Mouse (Mus musculus) heart, adult 9 months (tissue): Measurements from ENCODE around the gene Ttll5.

Source experiments
- DNase-seq, 2 experiments: peaks; one replicate each; pipeline ENCODE4 v3.0.0; 2022; ENCODE audit warnings: low spot score in 2 of 2

Gene Ttll5

GRCm38 (mm10) chr12:85969571-85969970, 145.1 kb downstream of the Ttll5 start:
- DNase-seq, result peak in 1 of 2 experiments; percentile 21

GRCm38 (mm10) chr12:85970191-85970590, 145.7 kb downstream of the Ttll5 start:
- no peak for DNase-seq

- DNase-seq, result no peak
Measured at GRCm38 (mm10) chr12:85970803-85971202, 146.3 kb downstream of the Ttll5 start.

- DNase-seq, result no peak
Measured at GRCm38 (mm10) chr12:85971655-85972054, 147.2 kb downstream of the Ttll5 start.

- DNase-seq, result peak in 1 of 2 experiments; percentile 42
Measured at GRCm38 (mm10) chr12:85973526-85973925, 149.1 kb downstream of the Ttll5 start.

- peak; percentile 37 to 56 for DNase-seq
Measured at GRCm38 (mm10) chr12:85974030-85974429, 149.6 kb downstream of the Ttll5 start.

- DNase-seq, result no peak
Measured at GRCm38 (mm10) chr12:85979996-85980395, 155.5 kb downstream of the Ttll5 start.

GRCm38 (mm10) chr12:85985524-85985923, 161.1 kb downstream of the Ttll5 start:
- no peak for DNase-seq

GRCm38 (mm10) chr12:85986024-85986423, 161.6 kb downstream of the Ttll5 start:
- peak in 1 of 2 experiments; percentile 17 for DNase-seq

- peak in 1 of 2 experiments; percentile 24 for DNase-seq
Measured at GRCm38 (mm10) chr12:85986540-85987443, 162.3 kb downstream of the Ttll5 start.

- no peak for DNase-seq
Measured at GRCm38 (mm10) chr12:85987444-85987889, 163.0 kb downstream of the Ttll5 start.

- no peak for DNase-seq
Measured at GRCm38 (mm10) chr12:85988121-85988520, 163.7 kb downstream of the Ttll5 start.

GRCm38 (mm10) chr12:85988818-85989377, 164.4 kb downstream of the Ttll5 start:
- no peak for DNase-seq

- peak in 1 of 2 experiments; percentile 11 for DNase-seq
Measured at GRCm38 (mm10) chr12:85992013-85992837, 167.8 kb downstream of the Ttll5 start.

- no peak for DNase-seq
Measured at GRCm38 (mm10) chr12:85992838-85993234, 168.4 kb downstream of the Ttll5 start.

GRCm38 (mm10) chr12:85993790-85994360, 169.4 kb downstream of the Ttll5 start:
- no peak for DNase-seq

- peak; percentile 73 to 77 for DNase-seq
Measured at GRCm38 (mm10) chr12:86000641-86001073, 176.2 kb downstream of the Ttll5 start.

GRCm38 (mm10) chr12:86001120-86001655, 176.7 kb downstream of the Ttll5 start:
- no peak for DNase-seq

- no peak for DNase-seq
Measured at GRCm38 (mm10) chr12:86004627-86005026, 180.2 kb downstream of the Ttll5 start.

- peak in 1 of 2 experiments; percentile 10 for DNase-seq
Measured at GRCm38 (mm10) chr12:86007377-86007776, 182.9 kb downstream of the Ttll5 start.

GRCm38 (mm10) chr12:86010656-86011055, 186.2 kb downstream of the Ttll5 start:
- DNase-seq, result no peak
